Mouse (Mus musculus) embryonic facial prominence, embryonic 11.5 days (tissue): Measurements from ENCODE around the gene Skor1. TPM values are rescaled to one million over a fixed set of nuclear protein-coding genes. Genes with fewer than 3 reads are reported as not detected.

Experiments
- ATAC-seq: fragments of 200-750 bp; cut with Nextera tagmentation; replicated peaks from 2 replicates; pipeline ENCODE4 v1.8.0; 2017; ENCODE audit warnings: low read depth; ENCODE audit not compliant: insufficient number of reproducible peaks, low FRiP score, low TSS enrichment
- DNase-seq: peaks from one replicate; pipeline ENCODE4 v3.0.0-alpha.2; 2015; ENCODE audit warnings: low spot score
- H3K27ac ChIP-seq: fragments of 300-500 bp; sonication (generic); replicated peaks from 2 replicates; pipeline ENCODE4 v1.5.1; 2014; ENCODE audit warnings: mild to moderate bottlenecking, low read depth, low read length, control low read depth
- H3K27me3 ChIP-seq: fragments of 300-500 bp; sonication (generic); 2 replicates; pipeline ENCODE4 v1.6.1; 2014; ENCODE audit warnings: mild to moderate bottlenecking, low read length, moderate library complexity, mixed read lengths; ENCODE audit not compliant: control insufficient read depth, insufficient read depth
- H3K36me3 ChIP-seq: fragments of 300-500 bp; sonication (generic); replicated peaks from 2 replicates; pipeline ENCODE4 v1.6.1; 2014; ENCODE audit warnings: low read depth, mild to moderate bottlenecking, low read length, moderate library complexity, mixed read lengths; ENCODE audit not compliant: control insufficient read depth, insufficient read depth
- H3K4me1 ChIP-seq: fragments of 300-500 bp; sonication (generic); 2 replicates; pipeline ENCODE4 v1.6.1; 2014; ENCODE audit warnings: low read length, mixed read lengths; ENCODE audit not compliant: control insufficient read depth, insufficient read depth
- H3K4me2 ChIP-seq: fragments of 300-500 bp; sonication (generic); 2 replicates; pipeline ENCODE4 v1.6.1; 2014; ENCODE audit warnings: low read depth, mild to moderate bottlenecking, control low read depth, low read length, moderate library complexity
- H3K4me3 ChIP-seq: fragments of 300-500 bp; sonication (generic); 2 replicates; pipeline ENCODE4 v1.5.1; 2014; ENCODE audit warnings: low read depth, low read length, control low read depth
- H3K9ac ChIP-seq: fragments of 300-500 bp; sonication (generic); replicated peaks from 2 replicates; pipeline ENCODE4 v1.6.1; 2014; ENCODE audit warnings: mild to moderate bottlenecking, control low read depth, low read length
- H3K9me3 ChIP-seq: fragments of 300-500 bp; sonication (generic); replicated peaks from 2 replicates; pipeline ENCODE4 v1.6.1; 2016; ENCODE audit warnings: mild to moderate bottlenecking, low read length, inconsistent platforms, mixed read lengths; ENCODE audit not compliant: control insufficient read depth
- WGBS: fragments of 180-500 bp; shearing (Covaris S2); extraction: QIAGEN DNeasy Blood & Tissue Kit; methylation state at CpG from one replicate; pipeline ENCODE4 v1.1.7; 2014; 5-methylcytosine and 5-hydroxymethylcytosine counted together
- polyA plus RNA-seq: library from polyadenylated mRNA; unstranded; fragments of >200 nt; fragmentation: Nextera tagmentation; extraction: Ambion mirVana; gene quantifications from 2 replicates; pipeline ENCODE4 v1.2.1, GENCODE M21; 2014

Gene Skor1
- polyA plus RNA-seq, 1 experiment from 2014 or later, result 0.17 TPM

DNA sequence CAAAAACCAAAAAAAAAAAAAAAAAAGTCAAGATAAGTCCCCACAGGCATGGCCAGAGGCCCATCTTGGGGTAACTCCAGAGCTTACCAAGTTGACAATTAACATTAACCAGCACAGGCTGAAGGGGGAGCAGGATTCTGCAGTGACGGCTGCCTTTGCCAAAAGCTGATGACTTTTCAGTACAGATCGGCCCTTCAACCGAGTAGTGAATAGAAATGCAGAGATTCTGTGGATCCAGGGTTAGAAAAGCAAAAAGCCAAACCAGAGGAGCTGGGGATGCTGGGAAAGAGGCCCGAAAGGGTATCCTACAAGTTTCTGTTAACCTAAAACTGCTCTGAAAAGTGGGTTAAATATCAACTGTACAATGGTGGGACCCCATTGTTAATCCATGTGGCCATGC, 40.2 kb downstream of the Skor1 start:
- no peaks in the 10 kb centered on the region for H3K9me3 ChIP-seq
- DNase-seq (peak; percentile 45), ATAC-seq (no peak)
- H3K27me3 ChIP-seq, result no peaks in the 10 kb centered on the region
- peak overlapping the region; percentile 79 for H3K4me2 ChIP-seq
- H3K36me3 ChIP-seq, result no peaks in the 10 kb centered on the region
- H3K4me3 ChIP-seq, result peak overlapping the region; percentile 42
- 48% methylated on average over 4 of the region's 4 CpGs for WGBS
- peak overlapping the region; percentile 83 for H3K27ac ChIP-seq
- peak overlapping the region; percentile 90 for H3K9ac ChIP-seq
- H3K4me1 ChIP-seq, result no peaks in the 10 kb centered on the region; the same call in 1 of the 2 replicates

DNA sequence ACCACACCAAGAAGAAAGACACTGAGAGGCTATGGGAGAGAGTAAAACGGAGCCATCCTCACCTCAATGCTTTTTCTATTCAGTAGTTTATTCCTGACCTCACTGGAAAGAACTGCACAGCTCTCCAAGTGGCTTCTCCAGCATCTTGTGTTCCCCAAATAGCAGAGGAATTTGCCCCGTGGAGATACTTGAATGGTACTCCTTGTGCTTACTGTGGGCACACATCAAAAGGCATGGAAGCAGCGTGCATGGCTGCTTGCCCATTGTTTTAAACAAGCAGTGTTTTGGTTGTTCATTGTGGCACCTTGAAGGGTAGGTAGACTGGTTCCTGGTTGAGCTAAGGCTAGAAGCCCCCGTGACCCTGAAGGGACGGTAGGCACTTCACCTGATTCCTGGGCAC, 48.1 kb downstream of the Skor1 start:
- ATAC-seq (no peak), DNase-seq (no peak)
- Histone ChIP-seq H3K4me2 (no peak overlapping the region), H3K27ac (no peak overlapping the region), H3K27me3 (no peaks in the 10 kb centered on the region), H3K9me3 (no peaks in the 10 kb centered on the region), H3K4me1 (no peaks in the 10 kb centered on the region), H3K36me3 (no peaks in the 10 kb centered on the region), H3K9ac (no peak overlapping the region), H3K4me3 (no peak overlapping the region)
- 76% methylated on average over 5 of the region's 5 CpGs for WGBS

DNA sequence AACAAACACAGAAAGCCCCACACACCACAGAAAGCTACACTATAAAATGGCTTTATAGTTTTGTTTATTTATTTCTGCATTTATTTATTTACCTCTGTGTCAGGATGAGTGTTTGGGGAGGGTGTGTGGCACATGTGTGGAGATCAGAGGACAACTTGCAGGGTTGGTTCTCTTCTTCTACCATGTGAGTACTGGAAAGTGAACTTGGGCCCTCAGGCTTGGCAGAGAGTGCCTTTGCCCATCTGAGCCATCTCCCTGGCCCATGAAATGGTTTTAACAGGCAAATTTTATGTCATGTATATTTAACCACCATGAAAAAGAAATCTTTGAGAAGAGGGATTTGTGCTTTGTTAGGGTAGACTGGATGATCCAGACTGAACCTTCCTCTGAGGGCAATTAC, 48.9 kb downstream of the Skor1 start:
- Histone ChIP-seq H3K4me2 (no peak overlapping the region), H3K9me3 (no peaks in the 10 kb centered on the region), H3K27me3 (no peaks in the 10 kb centered on the region), H3K4me1 (no peaks in the 10 kb centered on the region), H3K27ac (no peak overlapping the region), H3K4me3 (no peak overlapping the region), H3K36me3 (no peaks in the 10 kb centered on the region), H3K9ac (no peak overlapping the region)
- ATAC-seq (no peak), DNase-seq (no peak)

DNA sequence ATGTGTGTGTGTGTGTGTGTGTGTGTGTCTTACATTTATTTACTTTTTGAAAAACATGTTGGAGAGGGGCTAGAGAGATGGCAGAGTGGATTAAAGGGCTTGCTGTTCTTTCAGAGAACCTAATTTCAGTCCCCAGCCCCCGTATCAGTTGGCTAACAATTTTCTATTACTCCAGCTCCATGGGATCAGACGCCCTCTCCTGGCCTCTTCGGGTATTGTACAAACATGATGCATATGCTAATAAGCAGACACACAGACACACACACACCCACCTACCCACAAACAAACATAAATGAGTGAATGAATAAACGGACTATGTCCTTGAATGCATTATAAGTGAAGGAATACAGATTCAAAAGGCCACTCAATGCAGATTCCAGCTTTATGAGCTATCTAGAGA, 49.4 kb downstream of the Skor1 start:
- Histone ChIP-seq H3K4me3 (no peak overlapping the region), H3K4me2 (no peak overlapping the region), H3K27ac (no peak overlapping the region), H3K4me1 (no peaks in the 10 kb centered on the region), H3K9me3 (no peaks in the 10 kb centered on the region), H3K9ac (no peak overlapping the region), H3K27me3 (no peaks in the 10 kb centered on the region), H3K36me3 (no peaks in the 10 kb centered on the region)
- 86% methylated on average over 4 of the region's 4 CpGs for WGBS
- ATAC-seq (no peak), DNase-seq (no peak)

DNA sequence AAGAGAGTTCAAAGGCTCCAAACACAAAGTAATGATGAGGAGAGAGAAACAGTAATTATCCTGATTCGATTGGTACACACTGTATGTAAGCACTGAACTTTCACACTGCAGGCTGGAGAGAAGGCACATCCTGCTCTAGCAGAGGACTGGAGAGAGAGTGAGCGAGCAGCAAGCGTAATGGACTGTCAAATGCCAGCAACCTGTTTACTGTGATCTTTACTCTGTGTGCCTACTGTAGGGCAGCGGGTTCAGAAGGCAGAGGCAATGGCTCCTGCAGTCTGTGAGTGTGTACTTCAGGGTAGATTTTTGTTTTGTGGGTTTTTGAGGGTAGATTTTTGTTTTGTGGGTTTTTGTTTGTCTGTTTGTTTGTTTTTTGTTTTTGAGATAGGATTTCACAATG, 49.9 kb downstream of the Skor1 start:
- H3K27ac ChIP-seq, result no peak overlapping the region
- ATAC-seq, result no peak
- no peaks in the 10 kb centered on the region for H3K36me3 ChIP-seq
- WGBS, result 84% methylated on average over 4 of the region's 4 CpGs
- no peak overlapping the region for H3K4me3 ChIP-seq
- no peak overlapping the region for H3K4me2 ChIP-seq
- H3K4me1 ChIP-seq, result no peaks in the 10 kb centered on the region
- H3K27me3 ChIP-seq, result no peaks in the 10 kb centered on the region
- DNase-seq, result no peak
- no peak overlapping the region for H3K9ac ChIP-seq
- no peaks in the 10 kb centered on the region for H3K9me3 ChIP-seq

DNA sequence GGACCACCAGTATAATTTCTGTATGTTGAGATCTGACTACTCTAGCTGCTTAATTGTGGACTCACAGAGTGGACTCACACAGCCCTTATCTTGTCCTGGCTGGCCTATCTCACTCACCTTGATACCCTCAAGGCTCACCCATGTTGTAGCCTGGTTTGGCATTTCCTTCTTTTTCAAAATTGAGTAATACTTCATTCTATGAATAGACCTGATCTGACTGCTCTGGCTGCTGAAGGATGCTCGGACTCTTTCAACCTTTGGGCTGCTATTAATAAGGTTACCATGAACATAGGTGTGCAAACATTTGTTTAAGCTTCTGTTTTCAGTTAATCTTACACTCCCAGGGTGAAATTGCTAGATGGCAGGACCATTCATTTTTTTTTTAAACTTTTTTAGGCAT, 51.6 kb downstream of the Skor1 start:
- H3K36me3 ChIP-seq, result no peaks in the 10 kb centered on the region
- H3K9ac ChIP-seq, result no peak overlapping the region
- H3K4me3 ChIP-seq, result no peak overlapping the region
- no peak for ATAC-seq
- WGBS, result 91% methylated on average over 1 of the region's 1 CpGs
- no peak for DNase-seq
- no peaks in the 10 kb centered on the region for H3K9me3 ChIP-seq
- H3K27ac ChIP-seq, result no peak overlapping the region
- H3K4me2 ChIP-seq, result no peak overlapping the region
- H3K27me3 ChIP-seq, result no peaks in the 10 kb centered on the region
- no peaks in the 10 kb centered on the region for H3K4me1 ChIP-seq

DNA sequence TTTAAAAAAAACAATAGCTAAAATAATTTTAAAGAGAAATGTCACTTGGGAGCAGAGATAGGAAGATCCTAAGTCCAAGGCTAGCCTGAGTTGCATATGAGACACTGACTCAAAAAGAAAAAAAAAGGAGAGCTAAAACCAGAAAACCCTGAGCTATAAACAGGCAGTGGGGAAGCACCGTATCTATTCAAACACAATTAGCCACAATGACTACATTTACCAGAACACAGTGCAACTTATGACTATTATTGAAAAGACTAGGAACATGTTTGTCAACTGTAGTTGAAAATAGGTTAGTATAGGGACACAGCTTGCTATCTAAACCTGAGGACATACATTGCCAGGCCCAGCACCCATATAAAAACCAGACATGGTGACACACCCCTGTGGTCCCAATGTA, 54.7 kb downstream of the Skor1 start:
- H3K36me3 ChIP-seq, result no peaks in the 10 kb centered on the region

DNA sequence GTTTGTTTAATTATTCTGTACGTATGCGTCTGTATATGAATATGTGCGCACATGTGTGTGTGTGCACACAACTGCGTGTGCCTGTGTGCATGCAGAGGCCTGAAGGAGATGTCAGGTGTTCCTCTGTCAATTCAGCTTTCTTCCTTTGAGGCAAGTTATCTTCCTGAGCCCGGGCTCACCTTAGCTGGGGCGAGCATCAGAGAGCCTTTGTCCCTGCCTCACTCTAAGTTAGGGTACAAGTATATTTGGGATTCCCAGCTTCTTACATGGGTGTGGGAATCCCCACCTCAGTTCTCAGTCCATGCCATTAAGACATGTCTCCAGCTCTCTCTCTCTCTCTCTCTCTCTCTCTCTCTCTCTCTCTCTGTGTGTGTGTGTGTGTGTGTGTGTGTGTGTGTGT, 56.2 kb downstream of the Skor1 start:
- DNase-seq (peak; percentile 35), ATAC-seq (peak; percentile 36; the same call in 1 of the 2 replicates)
- Histone ChIP-seq H3K9ac (peak overlapping the region; percentile 43), H3K27ac (peak overlapping the region; percentile 87), H3K36me3 (no peaks in the 10 kb centered on the region), H3K9me3 (no peaks in the 10 kb centered on the region), H3K4me1 (0 out of 2 replicates have a peak, but pooled peaks cover 2% of the 10 kb centered on the region), H3K4me2 (peak overlapping the region; percentile 34), H3K4me3 (peak overlapping the region; percentile 21), H3K27me3 (no peaks in the 10 kb centered on the region)
- 5% methylated on average over 6 of the region's 6 CpGs for WGBS

More for the DNA sequence above, 54.7 kb downstream of the Skor1 start:
- Histone ChIP-seq H3K9me3 (no peaks in the 10 kb centered on the region), H3K27ac (no peak overlapping the region), H3K4me3 (no peak overlapping the region), H3K4me2 (no peak overlapping the region), H3K27me3 (no peaks in the 10 kb centered on the region), H3K4me1 (0 out of 2 replicates have a peak, but pooled peaks cover 2% of the 10 kb centered on the region), H3K9ac (no peak overlapping the region)
- ATAC-seq (no peak), DNase-seq (no peak)
- 94% methylated on average over 1 of the region's 1 CpGs for WGBS
